Mouse (Mus musculus): ENCODE data around the gene Gm3233.

GRCm38 (mm10) chr10:77753448-77753847 lies 6.0 kb downstream of the Gm3233 start:
- TF ChIP-seq CTCF (IDR thresholded peaks at IDR 0.05; ENCODE audit: insufficient read depth, low read length) (no peak), POLR2A (IDR thresholded peaks at IDR 0.05; ENCODE audit: borderline replicate concordance, extremely low read depth, low read depth, low read length) (no peak)
